Mouse (Mus musculus) heart, postnatal 0 days (tissue): Measurements from ENCODE around the gene Scel. TPM values are rescaled to one million over a fixed set of nuclear protein-coding genes. Genes with fewer than 3 reads are reported as not detected.

Source experiments
- ATAC-seq: fragments of 200-750 bp; cut with Nextera tagmentation; 2 replicates; pipeline ENCODE4 v1.8.0; 2017; ENCODE audit warnings: low read depth, moderate number of reproducible peaks, moderate library complexity; ENCODE audit not compliant: insufficient read depth
- DNase-seq: peaks from one replicate; pipeline ENCODE4 v3.0.0-alpha.2; 2016; ENCODE audit warnings: low spot score
- H3K27ac ChIP-seq: fragments of 300-500 bp; sonication (generic); 2 replicates; pipeline ENCODE4 v1.5.1; 2014; ENCODE audit warnings: low read depth, mild to moderate bottlenecking
- H3K27me3 ChIP-seq: fragments of 300-500 bp; sonication (generic); 2 replicates; pipeline ENCODE4 v1.6.1; 2014; ENCODE audit warnings: low read length, mixed read lengths; ENCODE audit not compliant: control insufficient read depth, insufficient read depth
- H3K36me3 ChIP-seq: fragments of 300-500 bp; sonication (generic); replicated peaks from 2 replicates; pipeline ENCODE4 v1.6.1; 2014; ENCODE audit warnings: low read length, mixed read lengths; ENCODE audit not compliant: control insufficient read depth, insufficient read depth
- H3K4me1 ChIP-seq: fragments of 300-500 bp; sonication (generic); 2 replicates; pipeline ENCODE4 v1.6.1; 2014; ENCODE audit warnings: antibody characterized with exemption; ENCODE audit not compliant: control insufficient read depth, insufficient read depth
- H3K4me2 ChIP-seq: fragments of 300-500 bp; sonication (generic); 2 replicates; pipeline ENCODE4 v1.6.1; 2014; ENCODE audit warnings: low read depth, mild to moderate bottlenecking, low read length, moderate library complexity
- H3K4me3 ChIP-seq: fragments of 300-500 bp; sonication (generic); 2 replicates; pipeline ENCODE4 v1.5.1; 2014; ENCODE audit warnings: low read depth, low read length
- H3K9ac ChIP-seq: fragments of 300-500 bp; sonication (generic); replicated peaks from 2 replicates; pipeline ENCODE4 v1.6.1; 2014; ENCODE audit warnings: low read depth, low read length, mixed read lengths
- H3K9me3 ChIP-seq: fragments of 300-500 bp; sonication (generic); replicated peaks from 2 replicates; pipeline ENCODE4 v1.6.1; 2016; ENCODE audit warnings: low read length; ENCODE audit not compliant: control insufficient read depth
- CTCF ChIP-seq: IDR thresholded peaks from 2 replicates; pipeline ENCODE4 v1.5.1; 2016; ENCODE audit warnings: antibody characterized with exemption, control low read depth, low read depth
- EP300 ChIP-seq: IDR thresholded peaks from 2 replicates; pipeline ENCODE4 v1.6.1; 2016; ENCODE audit warnings: antibody characterized with exemption, low read depth
- WGBS: fragments of 180-500 bp; shearing (Covaris S2); extraction: QIAGEN DNeasy Blood & Tissue Kit; methylation state at CpG from one replicate; pipeline ENCODE4 v1.1.7; 2014; 5-methylcytosine and 5-hydroxymethylcytosine counted together
- polyA plus RNA-seq: library from polyadenylated mRNA; unstranded; fragments of >200 nt; fragmentation: Nextera tagmentation; extraction: Ambion mirVana; gene quantifications from 2 replicates; pipeline ENCODE4 v1.2.1, GENCODE M21; 2015
- total RNA-seq: library from RNA; depleted of rRNA; stranded (reverse); fragments of >200 nt; gene quantifications from 2 replicates; pipeline ENCODE4 v1.2.3, GENCODE M21; 2014; ENCODE audit warnings: low replicate concordance

Scel gene
- total and polyA plus RNA-seq, 2 experiments from 2014 or later = 0.14 to 2.7 TPM

- Histone ChIP-seq H3K9ac (no peak overlapping the region), H3K4me3 (no peak overlapping the region), H3K4me2 (no peak overlapping the region), H3K9me3 (no peaks in the 10 kb centered on the region), H3K4me1 (no peaks in the 10 kb centered on the region), H3K27me3 (peaks cover 6% of the 10 kb centered on the region; the same call in 1 of the 2 replicates), H3K27ac (no peak overlapping the region), H3K36me3 (no peaks in the 10 kb centered on the region)
- no peak for ATAC-seq
- DNase-seq = no peak
- TF ChIP-seq CTCF (no peak), EP300 (no peak)
- 61% methylated on average over 3 of the region's 3 CpGs for WGBS
Measured at GRCm38 (mm10) chr14:103643933-103644332, 130.8 kb downstream of the Scel start.

GRCm38 (mm10) chr14:103647981-103648380 lies 134.8 kb downstream of the Scel start:
- ATAC-seq = no peak
- DNase-seq = no peak
- H3K9me3 ChIP-seq = no peaks in the 10 kb centered on the region

GRCm38 (mm10) chr14:103648623-103649255 lies 135.6 kb downstream of the Scel start:
- ATAC-seq (no peak), DNase-seq (no peak)
- H3K4me2 ChIP-seq = no peak overlapping the region
- H3K9ac ChIP-seq = no peak overlapping the region
- H3K36me3 ChIP-seq = no peaks in the 10 kb centered on the region
- WGBS = 44% methylated on average over 12 of the region's 12 CpGs
- TF ChIP-seq EP300 = no peak
- TF ChIP-seq CTCF = no peak
- H3K27me3 ChIP-seq = peaks cover 40% of the 10 kb centered on the region
- no peaks in the 10 kb centered on the region for H3K9me3 ChIP-seq
- no peak overlapping the region for H3K27ac ChIP-seq
- H3K4me1 ChIP-seq = 0 out of 2 replicates have a peak, but pooled peaks cover 10% of the 10 kb centered on the region
- H3K4me3 ChIP-seq = no peak overlapping the region

More at GRCm38 (mm10) chr14:103647981-103648380, 134.8 kb downstream of the Scel start:
- Histone ChIP-seq H3K4me2 (no peak overlapping the region), H3K36me3 (no peaks in the 10 kb centered on the region), H3K27me3 (peaks cover 40% of the 10 kb centered on the region), H3K4me3 (no peak overlapping the region), H3K9ac (no peak overlapping the region), H3K27ac (no peak overlapping the region), H3K4me1 (0 out of 2 replicates have a peak, but pooled peaks cover 10% of the 10 kb centered on the region)
- no peak for TF ChIP-seq EP300
- TF ChIP-seq CTCF = no peak
- WGBS = 76% methylated on average over 2 of the region's 2 CpGs

- no peak for TF ChIP-seq EP300
- TF ChIP-seq CTCF = no peak
- no peak for ATAC-seq
- Histone ChIP-seq H3K9me3 (no peaks in the 10 kb centered on the region), H3K36me3 (no peaks in the 10 kb centered on the region), H3K4me1 (0 out of 2 replicates have a peak, but pooled peaks cover 10% of the 10 kb centered on the region), H3K9ac (no peak overlapping the region), H3K4me2 (no peak overlapping the region), H3K4me3 (peak overlapping the region; percentile 71; the same call in 1 of the 2 replicates), H3K27me3 (peaks cover 40% of the 10 kb centered on the region), H3K27ac (no peak overlapping the region)
- WGBS = 57% methylated on average over 4 of the region's 4 CpGs
- DNase-seq = no peak
Measured at GRCm38 (mm10) chr14:103649302-103649701, 136.2 kb downstream of the Scel start.

- peak; percentile 12 for DNase-seq
- no peak within 1 kb of the TSS; the same call in 1 of the 2 replicates for H3K9ac ChIP-seq
- no peak within 1 kb of the TSS for H3K27ac ChIP-seq
- H3K36me3 ChIP-seq = no peaks in the 10 kb centered on the region
- H3K4me3 ChIP-seq = peak within 1 kb of the TSS; percentile 71
- peak; percentile 78 for ATAC-seq
- H3K4me2 ChIP-seq = peak within 1 kb of the TSS; percentile 100
- no peaks in the 10 kb centered on the region for H3K9me3 ChIP-seq
- whole genome bisulfite sequencing = under 1% methylated on average over 31 of the region's 32 CpGs
- TF ChIP-seq CTCF = no peak
- no peak for TF ChIP-seq EP300
- H3K27me3 ChIP-seq = peaks cover 40% of the 10 kb centered on the region
- H3K4me1 ChIP-seq = 0 out of 2 replicates have a peak, but pooled peaks cover 10% of the 10 kb centered on the region
Measured at GRCm38 (mm10) chr14:103649896-103650334, 136.8 kb downstream of the Scel start, which contains the start of gene Slain1. TSS of gene Slain1 (plus strand) at chr14:103650228.
